Mouse (Mus musculus): ENCODE data around the gene Olfr635. TPM values are rescaled to one million over a fixed set of nuclear protein-coding genes. Genes with fewer than 3 reads are reported as not detected.
"Not testable (repeated sequence)": the region's sequence is repeated elsewhere in the genome, so short reads cannot be mapped to it uniquely, and the experiment has no call there.

The Olfr635 gene
- 0.01 TPM in 1 of 2 replicates, not detected in the other for polyA plus RNA-seq (2015; fragmentation: Nextera tagmentation; extraction: Ambion mirVana)

DNA sequence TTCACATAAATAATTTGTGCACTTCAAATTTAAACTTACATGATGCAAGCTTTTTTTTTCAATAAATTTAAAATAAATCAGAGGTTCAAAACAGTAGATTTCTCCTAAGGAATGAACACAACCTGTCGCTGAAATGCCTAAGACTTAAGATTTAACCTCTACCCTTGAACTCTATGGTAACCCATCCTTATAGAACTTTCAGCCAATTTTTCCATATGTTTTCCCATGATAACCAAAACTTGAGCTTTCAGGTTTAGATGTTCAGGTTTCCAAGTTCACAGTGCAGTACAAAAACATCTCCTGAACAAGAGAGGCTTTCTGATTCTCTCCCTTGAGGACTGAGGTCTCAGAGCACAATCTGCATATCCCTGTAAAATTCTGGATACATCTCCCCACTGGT lies at the start of gene Olfr635:
Gene Olfr635 (plus strand): TSS at position 301 of the 400 bp plus-strand sequence.
- Histone ChIP-seq H3K27me3 (ENCODE audit: control insufficient read depth, insufficient read depth, low read length) (no peaks in the 10 kb centered on the region), H3K4me1 (ENCODE audit: control insufficient read depth, insufficient read depth, low read length) (no peaks in the 10 kb centered on the region), H3K4me3 (replicated peaks; ENCODE audit: low read length) (no peak within 1 kb of the TSS), H3K36me3 (ENCODE audit: control insufficient read depth, insufficient read depth, low read length) (no peaks in the 10 kb centered on the region), H3K4me2 (ENCODE audit: low read depth, low read length) (no peak within 1 kb of the TSS), H3K9me3 (replicated peaks; ENCODE audit: control insufficient read depth, low read length) (no peaks in the 10 kb centered on the region), H3K9ac (ENCODE audit: low read length) (no peak within 1 kb of the TSS), H3K27ac (ENCODE audit: low read length) (no peak within 1 kb of the TSS)
- 61% methylated on average over 1 of the region's 1 CpGs for WGBS
- no peak for ATAC-seq (ENCODE audit: insufficient read depth, low FRiP score)

DNA sequence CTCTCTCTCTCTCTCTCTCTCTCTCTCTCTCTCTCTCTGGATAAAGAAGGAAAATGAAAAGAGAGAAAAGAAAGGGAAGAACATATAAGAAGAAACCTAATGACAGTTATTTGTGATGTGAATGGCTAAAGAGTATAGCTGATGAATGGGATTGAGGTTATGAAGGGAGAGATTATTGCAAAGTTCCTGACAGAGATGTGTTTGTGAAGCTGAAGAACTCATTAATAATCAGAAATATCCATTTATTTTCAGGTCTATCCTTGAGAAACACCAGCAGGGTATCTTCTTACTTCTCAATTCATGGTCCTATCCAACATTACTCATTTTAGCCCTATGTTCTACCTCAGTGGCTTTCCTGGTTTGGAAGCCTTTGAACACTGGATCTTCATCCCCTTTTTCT lies 42.4 kb upstream of the Olfr635 start, which contains the start of gene Olfr631:
Gene Olfr631 (plus strand): TSS at position 301 of the 400 bp plus-strand sequence.
- Histone ChIP-seq H3K4me1 (ENCODE audit: control insufficient read depth, insufficient read depth, low read length) (no peaks in the 10 kb centered on the region), H3K9ac (ENCODE audit: low read length) (no peak within 1 kb of the TSS), H3K36me3 (ENCODE audit: control insufficient read depth, insufficient read depth, low read length) (no peaks in the 10 kb centered on the region), H3K9me3 (replicated peaks; ENCODE audit: control insufficient read depth, low read length) (no peaks in the 10 kb centered on the region), H3K4me2 (ENCODE audit: low read depth, low read length) (no peak within 1 kb of the TSS), H3K27me3 (ENCODE audit: control insufficient read depth, insufficient read depth, low read length) (no peaks in the 10 kb centered on the region; the same call in 1 of the 2 replicates), H3K4me3 (replicated peaks; ENCODE audit: low read length) (no peak within 1 kb of the TSS), H3K27ac (ENCODE audit: low read length) (no peak within 1 kb of the TSS)
- ATAC-seq (ENCODE audit: insufficient read depth, low FRiP score), result no peak

DNA sequence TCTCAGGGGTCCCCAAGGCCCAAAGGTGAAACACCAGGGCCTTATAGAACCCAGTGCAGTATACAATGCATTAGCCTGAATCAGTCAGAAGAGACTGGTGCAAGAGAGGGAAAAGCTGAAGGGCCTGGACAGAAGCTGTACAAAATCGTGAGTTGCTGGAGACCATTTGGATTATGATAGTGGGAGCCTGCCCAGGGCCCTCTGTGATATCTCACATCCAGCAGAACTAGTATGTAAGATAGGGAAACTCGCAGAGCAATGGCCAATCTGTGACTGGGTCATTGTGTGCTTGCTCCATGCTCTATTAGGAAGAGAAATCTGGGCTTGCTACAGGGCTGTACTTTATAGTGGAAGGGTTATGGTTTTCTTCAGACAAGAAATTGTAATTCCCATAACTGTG lies 36.7 kb upstream of the Olfr635 start, which contains the start of gene Olfr632:
Gene Olfr632 (plus strand): TSS at position 84 of the 400 bp plus-strand sequence.
- Histone ChIP-seq H3K4me3 (replicated peaks; ENCODE audit: low read length) (no peak within 1 kb of the TSS), H3K27ac (ENCODE audit: low read length) (no peak within 1 kb of the TSS), H3K4me2 (ENCODE audit: low read depth, low read length) (no peak within 1 kb of the TSS), H3K9me3 (replicated peaks; ENCODE audit: control insufficient read depth, low read length) (no peaks in the 10 kb centered on the region), H3K27me3 (ENCODE audit: control insufficient read depth, insufficient read depth, low read length) (no peaks in the 10 kb centered on the region), H3K9ac (ENCODE audit: low read length) (no peak within 1 kb of the TSS), H3K4me1 (ENCODE audit: control insufficient read depth, insufficient read depth, low read length) (no peaks in the 10 kb centered on the region), H3K36me3 (ENCODE audit: control insufficient read depth, insufficient read depth, low read length) (no peaks in the 10 kb centered on the region)
- ATAC-seq (ENCODE audit: insufficient read depth, low FRiP score), result no peak
- WGBS, result 71% methylated on average over 2 of the region's 2 CpGs

- Histone ChIP-seq H3K27me3 (ENCODE audit: control insufficient read depth, insufficient read depth, low read length) (no peaks in the 10 kb centered on the region), H3K36me3 (ENCODE audit: control insufficient read depth, insufficient read depth, low read length) (no peaks in the 10 kb centered on the region), H3K4me3 (replicated peaks; ENCODE audit: low read length) (no peak overlapping the region), H3K9ac (ENCODE audit: low read length) (no peak overlapping the region), H3K9me3 (replicated peaks; ENCODE audit: control insufficient read depth, low read length) (no peaks in the 10 kb centered on the region), H3K4me1 (ENCODE audit: control insufficient read depth, insufficient read depth, low read length) (no peaks in the 10 kb centered on the region), H3K27ac (ENCODE audit: low read length) (no peak overlapping the region), H3K4me2 (ENCODE audit: low read depth, low read length) (no peak overlapping the region)
- ATAC-seq (ENCODE audit: insufficient read depth, low FRiP score), result no peak
- WGBS, result 17% methylated on average over 2 of the region's 2 CpGs
Observed at GRCm38 (mm10) chr7:103942730-103943129, 28.2 kb upstream of the Olfr635 start.

DNA sequence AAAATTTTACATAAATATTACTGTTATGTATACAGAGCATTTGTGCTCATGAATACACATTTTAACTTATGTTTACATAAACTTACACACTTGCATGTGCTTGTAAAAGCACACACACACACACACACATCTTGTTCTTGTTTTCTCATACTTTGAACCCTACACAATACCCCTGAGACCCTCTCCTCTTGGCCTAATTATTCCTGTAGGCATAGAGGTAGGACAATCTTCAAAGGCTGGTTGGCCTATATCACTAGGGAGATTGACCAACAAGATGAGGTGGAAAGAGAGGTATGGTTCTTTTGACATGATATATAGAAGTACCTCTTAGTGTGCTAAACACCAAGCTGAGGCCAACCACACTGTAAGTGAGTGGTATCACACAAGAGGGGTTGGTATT lies 26.8 kb upstream of the Olfr635 start, which contains the start of gene Olfr633:
Gene Olfr633 (plus strand): TSS at position 301 of the 400 bp plus-strand sequence.
- Histone ChIP-seq H3K9ac (ENCODE audit: low read length) (no peak within 1 kb of the TSS), H3K27ac (ENCODE audit: low read length) (no peak within 1 kb of the TSS), H3K9me3 (replicated peaks; ENCODE audit: control insufficient read depth, low read length) (no peaks in the 10 kb centered on the region), H3K4me2 (ENCODE audit: low read depth, low read length) (no peak within 1 kb of the TSS), H3K4me3 (replicated peaks; ENCODE audit: low read length) (no peak within 1 kb of the TSS), H3K36me3 (ENCODE audit: control insufficient read depth, insufficient read depth, low read length) (no peaks in the 10 kb centered on the region), H3K27me3 (ENCODE audit: control insufficient read depth, insufficient read depth, low read length) (no peaks in the 10 kb centered on the region), H3K4me1 (ENCODE audit: control insufficient read depth, insufficient read depth, low read length) (no peaks in the 10 kb centered on the region)
- ATAC-seq (ENCODE audit: insufficient read depth, low FRiP score), result no peak

- 90% methylated on average over 22 of the region's 22 CpGs for WGBS
Observed at GRCm38 (mm10) chr7:103966873-103967272, 4.1 kb upstream of the Olfr635 start.

DNA sequence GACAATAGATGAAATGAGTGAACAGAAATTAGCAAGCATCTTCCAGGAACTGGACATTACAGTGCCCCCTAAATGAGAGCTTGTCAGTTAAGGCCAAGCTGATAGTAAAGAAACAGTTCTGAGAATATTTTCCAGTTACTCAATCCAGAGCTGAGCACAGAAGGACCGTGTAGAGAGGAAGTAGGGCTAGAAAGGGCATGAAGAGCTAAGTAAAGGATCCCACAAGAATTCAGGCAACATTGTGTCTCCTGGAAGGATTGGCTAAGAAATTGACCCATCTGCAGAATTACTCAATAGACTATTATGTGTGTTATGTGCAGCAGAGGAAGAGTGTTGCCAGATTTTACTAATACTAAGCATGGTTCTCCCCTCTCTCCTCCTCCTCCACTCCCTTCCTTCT lies 830 bp downstream of the Olfr635 start:
- no peaks in the 10 kb centered on the region for H3K36me3 ChIP-seq (ENCODE audit: control insufficient read depth, insufficient read depth, low read length)
- H3K9me3 ChIP-seq (replicated peaks; ENCODE audit: control insufficient read depth, low read length), result no peaks in the 10 kb centered on the region
- no peaks in the 10 kb centered on the region for H3K27me3 ChIP-seq (ENCODE audit: control insufficient read depth, insufficient read depth, low read length)
- H3K27ac ChIP-seq (ENCODE audit: low read length), result no peak overlapping the region
- 61% methylated on average over 1 of the region's 1 CpGs for WGBS
- no peak for ATAC-seq (ENCODE audit: insufficient read depth, low FRiP score)
- H3K4me3 ChIP-seq (replicated peaks; ENCODE audit: low read length), result no peak overlapping the region
- H3K4me2 ChIP-seq (ENCODE audit: low read depth, low read length), result no peak overlapping the region
- no peaks in the 10 kb centered on the region for H3K4me1 ChIP-seq (ENCODE audit: control insufficient read depth, insufficient read depth, low read length)
- H3K9ac ChIP-seq (ENCODE audit: low read length), result no peak overlapping the region

More at GRCm38 (mm10) chr7:103966873-103967272, 4.1 kb upstream of the Olfr635 start:
- H3K27ac ChIP-seq (ENCODE audit: low read length); H3K9ac ChIP-seq (ENCODE audit: low read length); H3K4me1 ChIP-seq (ENCODE audit: control insufficient read depth, insufficient read depth, low read length); H3K4me3 ChIP-seq (replicated peaks; ENCODE audit: low read length); H3K27me3 ChIP-seq (ENCODE audit: control insufficient read depth, insufficient read depth, low read length); H3K36me3 ChIP-seq (ENCODE audit: control insufficient read depth, insufficient read depth, low read length); ATAC-seq (ENCODE audit: insufficient read depth, low FRiP score); H3K9me3 ChIP-seq (replicated peaks; ENCODE audit: control insufficient read depth, low read length); H3K4me2 ChIP-seq (ENCODE audit: low read depth, low read length): not testable (repeated sequence)

- no peak within 1 kb of the TSS for H3K4me2 ChIP-seq (ENCODE audit: low read depth, low read length)
- H3K4me1 ChIP-seq (ENCODE audit: control insufficient read depth, insufficient read depth, low read length), result no peaks in the 10 kb centered on the region
- H3K9ac ChIP-seq (ENCODE audit: low read length), result no peak within 1 kb of the TSS
- H3K9me3 ChIP-seq (replicated peaks; ENCODE audit: control insufficient read depth, low read length), result no peaks in the 10 kb centered on the region
- no peak within 1 kb of the TSS for H3K27ac ChIP-seq (ENCODE audit: low read length)
- H3K36me3 ChIP-seq (ENCODE audit: control insufficient read depth, insufficient read depth, low read length), result no peaks in the 10 kb centered on the region
- H3K4me3 ChIP-seq (replicated peaks; ENCODE audit: low read length), result no peak within 1 kb of the TSS
- no peak for ATAC-seq (ENCODE audit: insufficient read depth, low FRiP score)
- H3K27me3 ChIP-seq (ENCODE audit: control insufficient read depth, insufficient read depth, low read length), result no peaks in the 10 kb centered on the region
Observed at GRCm38 (mm10) chr7:103998446-103998845, 27.5 kb downstream of the Olfr635 start, which contains the start of gene Olfr638. TSS of gene Olfr638 (plus strand) at chr7:103998746.

DNA sequence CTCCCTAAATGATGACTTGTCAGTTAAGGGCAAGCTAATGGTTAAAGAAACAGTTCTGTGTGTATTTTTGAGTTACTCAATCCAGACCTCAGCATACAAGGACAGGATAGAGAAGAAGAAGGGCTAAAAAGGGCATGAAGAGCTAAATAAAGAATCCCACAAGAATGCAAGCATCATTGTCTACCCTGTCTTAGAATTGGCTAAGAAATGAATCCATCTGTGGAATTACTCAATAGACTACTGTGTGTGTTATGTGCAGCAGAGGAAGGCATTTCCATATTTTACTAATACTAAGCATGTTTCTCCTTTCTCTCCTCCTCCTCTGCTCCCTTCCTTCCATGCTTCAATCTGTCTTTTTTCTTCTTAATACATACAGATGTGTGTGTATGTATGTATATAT lies 28.2 kb downstream of the Olfr635 start:
- no peaks in the 10 kb centered on the region for H3K27me3 ChIP-seq (ENCODE audit: control insufficient read depth, insufficient read depth, low read length)
- no peak overlapping the region for H3K9ac ChIP-seq (ENCODE audit: low read length)
- no peaks in the 10 kb centered on the region for H3K36me3 ChIP-seq (ENCODE audit: control insufficient read depth, insufficient read depth, low read length)
- H3K4me3 ChIP-seq (replicated peaks; ENCODE audit: low read length), result no peak overlapping the region
- no peak for ATAC-seq (ENCODE audit: insufficient read depth, low FRiP score)
- H3K9me3 ChIP-seq (replicated peaks; ENCODE audit: control insufficient read depth, low read length), result no peaks in the 10 kb centered on the region
- no peak overlapping the region for H3K4me2 ChIP-seq (ENCODE audit: low read depth, low read length)
- H3K27ac ChIP-seq (ENCODE audit: low read length), result no peak overlapping the region
- H3K4me1 ChIP-seq (ENCODE audit: control insufficient read depth, insufficient read depth, low read length), result no peaks in the 10 kb centered on the region

GRCm38 (mm10) chr7:104017203-104017602 lies 46.3 kb downstream of the Olfr635 start, which contains the start of gene Olfr639:
TSS of gene Olfr639 (minus strand) at chr7:104017303.
- ATAC-seq (ENCODE audit: insufficient read depth, low FRiP score), result no peak
- no peak within 1 kb of the TSS for H3K27ac ChIP-seq (ENCODE audit: low read length)
- no peaks in the 10 kb centered on the region for H3K27me3 ChIP-seq (ENCODE audit: control insufficient read depth, insufficient read depth, low read length)
- no peaks in the 10 kb centered on the region for H3K9me3 ChIP-seq (replicated peaks; ENCODE audit: control insufficient read depth, low read length)
- H3K4me2 ChIP-seq (ENCODE audit: low read depth, low read length), result no peak within 1 kb of the TSS
- H3K4me1 ChIP-seq (ENCODE audit: control insufficient read depth, insufficient read depth, low read length), result no peaks in the 10 kb centered on the region
- H3K36me3 ChIP-seq (ENCODE audit: control insufficient read depth, insufficient read depth, low read length), result no peaks in the 10 kb centered on the region
- no peak within 1 kb of the TSS for H3K9ac ChIP-seq (ENCODE audit: low read length)
- no peak within 1 kb of the TSS for H3K4me3 ChIP-seq (replicated peaks; ENCODE audit: low read length)

Data from stomach, embryonic 16.5 days (tissue).